Mouse (Mus musculus) spleen, postnatal 14 days (tissue): ENCODE results near the gene Sspn.

ENCODE experiments used
- DNase-seq, 2 experiments: peaks; one replicate each; pipeline ENCODE4 v3.0.0; 2021 to 2022; ENCODE audit warnings: low spot score in 2 of 2

Sspn gene

GRCm38 (mm10) chr6:146014312-146014711 lies 82.9 kb downstream of the Sspn start:
- no peak for DNase-seq
